Mouse (Mus musculus) liver, embryonic 11.5 days (tissue): ENCODE measurements around the gene 1110051M20Rik. TPM values are rescaled to one million over a fixed set of nuclear protein-coding genes. Genes with fewer than 3 reads are reported as not detected.
"Not testable (repeated sequence)": the region's sequence is repeated elsewhere in the genome, so short reads cannot be mapped to it uniquely, and the experiment has no call there.

Source experiments
- ATAC-seq: fragments of 200-750 bp; cut with Nextera tagmentation; replicated peaks from 2 replicates; pipeline ENCODE4 v1.8.0; 2017; ENCODE audit warnings: moderate number of reproducible peaks, mild to moderate bottlenecking, moderate TSS enrichment, moderate library complexity; ENCODE audit not compliant: low FRiP score
- DNase-seq: peaks from one replicate; pipeline ENCODE4 v3.0.0-alpha.2; 2017; ENCODE audit warnings: low spot score
- H3K27ac ChIP-seq: fragments of 300-500 bp; sonication (generic); 2 replicates; pipeline ENCODE4 v1.5.1; 2014; ENCODE audit warnings: mild to moderate bottlenecking, low read depth, low read length, control low read depth
- H3K27me3 ChIP-seq: fragments of 300-500 bp; sonication (generic); replicated peaks from 2 replicates; pipeline ENCODE4 v1.6.1; 2014; ENCODE audit warnings: low read length, mixed read lengths; ENCODE audit not compliant: control insufficient read depth, insufficient read depth
- H3K36me3 ChIP-seq: fragments of 300-500 bp; sonication (generic); 2 replicates; pipeline ENCODE4 v1.6.1; 2014; ENCODE audit warnings: mild to moderate bottlenecking, low read length, moderate library complexity, mixed read lengths; ENCODE audit not compliant: control insufficient read depth, insufficient read depth
- H3K4me1 ChIP-seq: fragments of 300-500 bp; sonication (generic); replicated peaks from 2 replicates; pipeline ENCODE4 v1.6.1; 2014; ENCODE audit warnings: low read length, mixed read lengths; ENCODE audit not compliant: control insufficient read depth, insufficient read depth
- H3K4me2 ChIP-seq: fragments of 300-500 bp; sonication (generic); 2 replicates; pipeline ENCODE4 v1.6.1; 2014; ENCODE audit warnings: mild to moderate bottlenecking, control low read depth, moderate library complexity
- H3K4me3 ChIP-seq: fragments of 300-500 bp; sonication (generic); 2 replicates; pipeline ENCODE4 v1.5.1; 2014; ENCODE audit warnings: low read depth, low read length, control low read depth
- H3K9ac ChIP-seq: fragments of 300-500 bp; sonication (generic); 2 replicates; pipeline ENCODE4 v1.6.1; 2014; ENCODE audit warnings: low read depth, low read length, control low read depth
- H3K9me3 ChIP-seq: fragments of 300-500 bp; sonication (generic); 2 replicates; pipeline ENCODE4 v1.6.1; 2016; ENCODE audit warnings: low read length, inconsistent platforms, mixed read lengths; ENCODE audit not compliant: control insufficient read depth
- WGBS: fragments of 180-500 bp; shearing (Covaris S2); extraction: QIAGEN DNeasy Blood & Tissue Kit; methylation state at CpG from one replicate; pipeline ENCODE4 v1.1.7; 2014; 5-methylcytosine and 5-hydroxymethylcytosine counted together
- polyA plus RNA-seq: library from polyadenylated mRNA; unstranded; fragments of >200 nt; fragmentation: Nextera tagmentation; extraction: Ambion mirVana; gene quantifications from 2 replicates; pipeline ENCODE4 v1.2.1, GENCODE M21; 2014

1110051M20Rik gene
- 23.7 and 24.8 TPM in 2 replicates for polyA plus RNA-seq

DNA sequence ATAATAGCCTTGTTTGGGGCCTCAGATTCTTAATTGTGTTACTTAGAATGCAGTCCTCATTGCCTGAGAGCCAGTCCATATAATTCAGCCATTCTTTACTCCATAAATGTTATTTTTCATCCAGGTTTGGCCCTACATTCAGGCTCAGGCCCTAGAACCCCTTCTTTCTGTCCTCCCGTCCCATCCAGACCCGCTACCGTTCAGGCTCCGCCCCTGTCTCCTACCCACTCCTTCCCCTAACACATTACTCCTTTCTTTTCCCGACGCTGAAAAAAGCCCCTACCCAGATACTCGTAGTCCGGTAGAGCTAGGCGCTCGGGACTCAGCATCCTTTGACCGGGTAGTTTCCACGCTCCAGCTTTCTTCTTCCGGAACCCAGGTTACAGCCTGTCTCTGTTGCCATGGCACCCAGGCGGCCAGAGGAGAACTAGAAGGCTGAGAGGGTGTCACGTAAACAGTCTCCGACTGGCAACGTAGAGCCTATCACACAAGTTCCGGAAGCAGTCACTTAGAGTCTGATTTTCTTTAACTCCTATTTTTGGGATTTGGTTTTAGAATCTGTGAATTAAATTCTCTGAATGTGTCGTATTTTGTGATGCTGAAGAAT, at the start of gene 1110051M20Rik:
Gene 1110051M20Rik, minus strand, starts transcription at position 419 of the 607 bp plus-strand sequence.
- Histone ChIP-seq H3K9ac (peak within 1 kb of the TSS; percentile 44; the same call in 1 of the 2 replicates), H3K36me3 (no peaks in the 10 kb centered on the region), H3K27ac (no peak within 1 kb of the TSS), H3K4me1 (no peaks in the 10 kb centered on the region), H3K27me3 (no peaks in the 10 kb centered on the region), H3K4me2 (peak within 1 kb of the TSS; percentile 85), H3K9me3 (no peaks in the 10 kb centered on the region), H3K4me3 (peak within 1 kb of the TSS; percentile 66)
- WGBS, result 2% methylated on average over 19 of the region's 19 CpGs
- DNase-seq, result peak; percentile 78
- ATAC-seq, result peak; percentile 86

DNA sequence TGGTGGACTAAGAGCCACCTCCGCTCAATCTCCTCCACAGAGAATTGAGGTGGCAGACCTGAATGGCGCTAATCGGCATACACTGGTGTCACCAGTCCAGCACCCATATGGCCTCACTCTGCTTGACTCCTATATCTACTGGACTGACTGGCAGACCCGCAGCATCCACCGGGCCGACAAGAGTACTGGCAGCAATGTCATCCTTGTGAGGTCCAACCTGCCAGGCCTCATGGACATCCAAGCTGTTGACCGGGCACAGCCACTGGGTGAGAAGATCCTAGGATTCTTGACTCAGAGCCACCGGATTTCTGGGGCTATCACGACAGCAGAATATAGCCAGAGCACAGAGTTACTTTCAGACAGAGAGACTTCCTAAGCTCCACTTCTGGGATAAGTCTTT, 49.5 kb upstream of the 1110051M20Rik start:
- ATAC-seq, result no peak
- Histone ChIP-seq H3K4me3 (no peak overlapping the region), H3K9ac (no peak overlapping the region), H3K27me3 (no peaks in the 10 kb centered on the region), H3K36me3 (peaks cover 17% of the 10 kb centered on the region), H3K27ac (no peak overlapping the region), H3K4me1 (no peaks in the 10 kb centered on the region), H3K4me2 (no peak overlapping the region), H3K9me3 (no peaks in the 10 kb centered on the region)
- WGBS, result 90% methylated on average over 9 of the region's 9 CpGs
- DNase-seq, result no peak

DNA sequence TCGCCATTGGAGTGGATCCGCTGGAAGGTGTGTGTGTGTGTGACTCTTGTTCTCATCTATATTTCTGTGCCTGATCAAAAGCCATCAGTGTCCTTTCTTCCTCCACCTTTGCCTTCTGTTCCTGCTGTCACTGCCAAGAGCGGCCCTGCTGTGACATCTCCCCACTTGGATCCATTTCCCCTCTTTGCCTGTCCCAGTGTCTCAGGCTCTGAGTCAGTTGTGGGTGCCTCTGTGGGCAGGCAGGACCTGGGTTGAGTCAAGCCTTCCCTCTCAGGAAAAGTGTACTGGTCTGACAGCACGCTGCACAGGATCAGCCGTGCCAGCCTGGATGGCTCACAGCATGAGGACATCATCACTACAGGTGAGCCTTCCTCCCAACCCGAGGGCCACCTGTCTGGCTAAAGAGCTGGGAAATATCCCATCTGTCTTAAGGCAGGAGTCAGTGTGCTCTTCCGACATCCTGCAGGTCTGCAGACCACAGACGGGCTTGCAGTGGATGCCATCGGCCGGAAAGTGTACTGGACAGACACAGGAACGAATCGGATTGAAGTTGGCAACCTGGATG, 47.6 kb upstream of the 1110051M20Rik start:
- H3K9ac ChIP-seq, result no peak overlapping the region
- no peaks in the 10 kb centered on the region for H3K4me1 ChIP-seq
- no peak overlapping the region for H3K4me3 ChIP-seq
- DNase-seq (no peak), ATAC-seq (no peak)
- 92% methylated on average over 12 of the region's 12 CpGs for WGBS
- no peak overlapping the region for H3K27ac ChIP-seq
- H3K27me3 ChIP-seq, result no peaks in the 10 kb centered on the region
- H3K4me2 ChIP-seq, result no peak overlapping the region
- H3K36me3 ChIP-seq, result peaks cover 14% of the 10 kb centered on the region
- no peaks in the 10 kb centered on the region for H3K9me3 ChIP-seq

DNA sequence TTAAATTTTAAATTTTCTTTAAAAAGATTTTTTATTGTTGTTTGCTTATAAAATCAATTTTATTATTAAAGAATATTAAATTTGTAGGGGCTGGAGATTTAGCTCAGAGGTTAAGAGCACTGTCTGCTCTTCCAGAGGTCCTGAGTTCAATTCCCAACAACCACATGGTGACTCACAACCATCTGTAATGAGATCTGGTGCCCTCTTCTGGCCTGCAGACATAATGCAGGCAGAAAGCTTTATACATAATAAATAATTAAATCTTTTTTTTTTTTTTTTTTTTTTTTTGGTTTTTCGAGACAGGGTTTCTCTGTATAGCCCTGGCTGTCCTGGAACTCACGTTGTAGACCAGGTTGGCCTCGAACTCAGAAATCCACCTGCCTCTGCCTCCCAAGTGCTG, 42.8 kb upstream of the 1110051M20Rik start:
- H3K36me3 ChIP-seq, H3K27ac ChIP-seq, H3K9ac ChIP-seq, H3K9me3 ChIP-seq, H3K4me3 ChIP-seq, H3K27me3 ChIP-seq, DNase-seq, H3K4me2 ChIP-seq, ATAC-seq, H3K4me1 ChIP-seq: not testable (repeated sequence)
- 31% methylated on average over 2 of the region's 3 CpGs for WGBS

DNA sequence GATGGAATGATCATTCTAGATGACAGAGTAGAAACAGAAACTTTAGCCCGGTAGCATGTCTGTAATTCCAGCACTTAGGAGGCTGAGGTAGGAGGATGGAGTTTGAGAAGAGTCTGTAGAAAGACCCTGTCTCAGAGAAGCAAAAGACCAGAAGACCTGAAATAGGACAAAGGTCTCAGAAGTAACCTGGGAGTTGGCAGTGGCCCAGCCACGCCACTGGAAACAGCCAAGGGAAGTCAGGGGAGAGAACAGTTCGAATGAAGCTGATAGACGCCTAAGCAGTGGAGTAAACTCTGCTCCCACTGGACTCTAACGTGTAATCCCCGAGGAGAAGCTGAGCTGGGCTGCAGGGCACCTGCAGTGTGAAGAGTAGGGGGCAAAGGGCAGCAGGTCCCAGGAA, 40.8 kb upstream of the 1110051M20Rik start:
- peaks cover 3% of the 10 kb centered on the region; the same call in 1 of the 2 replicates for H3K36me3 ChIP-seq
- no peaks in the 10 kb centered on the region for H3K9me3 ChIP-seq
- no peak overlapping the region for H3K27ac ChIP-seq
- H3K27me3 ChIP-seq, result no peaks in the 10 kb centered on the region
- no peaks in the 10 kb centered on the region for H3K4me1 ChIP-seq
- H3K9ac ChIP-seq, result no peak overlapping the region
- H3K4me2 ChIP-seq, result no peak overlapping the region
- no peak for ATAC-seq
- WGBS, result 76% methylated on average over 6 of the region's 6 CpGs
- no peak overlapping the region for H3K4me3 ChIP-seq
- DNase-seq, result no peak

DNA sequence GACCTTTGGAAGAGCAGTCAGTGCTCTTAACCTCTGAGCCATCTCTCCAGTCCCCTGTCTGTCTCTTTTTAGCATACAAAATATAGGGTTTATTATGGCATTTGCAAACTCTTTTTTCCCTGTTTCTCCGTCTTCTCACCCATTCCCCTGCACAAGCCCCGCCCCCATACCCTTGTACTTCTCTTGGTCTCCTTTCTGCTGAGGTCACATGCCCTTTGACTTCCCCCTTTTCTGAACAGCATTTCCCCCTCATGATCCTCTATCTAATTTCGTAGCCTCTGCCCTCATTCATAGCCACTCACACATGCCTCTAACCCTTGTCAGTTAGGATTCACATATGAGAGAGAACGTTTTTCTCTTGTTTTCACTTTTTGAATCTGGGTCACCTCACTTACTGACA, 40.2 kb upstream of the 1110051M20Rik start:
- DNase-seq (no peak), ATAC-seq (no peak)
- H3K27ac ChIP-seq, result no peak overlapping the region
- no peaks in the 10 kb centered on the region for H3K4me1 ChIP-seq
- H3K36me3 ChIP-seq, result peaks cover 3% of the 10 kb centered on the region; the same call in 1 of the 2 replicates
- no peaks in the 10 kb centered on the region for H3K27me3 ChIP-seq
- no peaks in the 10 kb centered on the region for H3K9me3 ChIP-seq
- 63% methylated on average over 4 of the region's 4 CpGs for WGBS
- H3K9ac ChIP-seq, result no peak overlapping the region
- H3K4me3 ChIP-seq, result no peak overlapping the region
- no peak overlapping the region for H3K4me2 ChIP-seq

DNA sequence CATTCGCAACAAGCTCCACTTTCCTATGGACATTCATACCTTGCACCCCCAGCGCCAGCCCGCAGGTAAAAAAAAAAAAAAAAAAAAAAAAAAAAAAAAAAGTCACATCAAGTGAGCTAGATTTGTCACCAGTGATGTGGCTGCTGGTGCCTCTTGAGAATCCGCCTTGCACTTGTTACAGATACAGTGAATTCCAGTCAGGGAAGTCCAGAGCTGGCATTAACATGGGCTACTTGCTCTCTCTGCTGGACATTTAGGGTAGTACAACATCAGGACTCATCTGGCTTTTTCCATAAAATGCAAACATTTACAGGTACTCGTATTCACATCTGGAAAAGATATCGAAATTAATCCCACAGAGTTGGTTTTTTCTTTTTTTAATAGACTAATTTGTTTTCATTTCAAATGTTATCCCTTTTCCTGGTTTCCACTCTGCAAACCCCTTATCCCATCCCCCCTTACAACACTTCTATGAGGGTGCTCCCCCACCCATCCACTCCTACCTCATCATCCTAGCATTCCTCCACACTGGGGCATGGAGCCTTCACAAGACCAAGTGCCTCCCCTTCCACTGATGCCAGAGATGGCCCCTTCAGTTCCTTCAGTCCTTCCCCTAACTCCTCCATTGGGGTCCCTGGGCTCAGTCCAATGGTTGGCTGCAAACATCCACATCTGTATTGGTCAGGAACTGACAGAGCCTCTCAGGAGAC, 36.5 kb upstream of the 1110051M20Rik start:
- Histone ChIP-seq H3K27ac (no peak overlapping the region), H3K4me1 (no peaks in the 10 kb centered on the region; the same call in none of the 2 replicates), H3K36me3 (peaks cover 8% of the 10 kb centered on the region; the same call in 1 of the 2 replicates), H3K4me3 (no peak overlapping the region), H3K9me3 (no peaks in the 10 kb centered on the region), H3K4me2 (no peak overlapping the region), H3K27me3 (no peaks in the 10 kb centered on the region), H3K9ac (no peak overlapping the region)
- DNase-seq (no peak), ATAC-seq (no peak)
- WGBS, result 64% methylated on average over 6 of the region's 6 CpGs

DNA sequence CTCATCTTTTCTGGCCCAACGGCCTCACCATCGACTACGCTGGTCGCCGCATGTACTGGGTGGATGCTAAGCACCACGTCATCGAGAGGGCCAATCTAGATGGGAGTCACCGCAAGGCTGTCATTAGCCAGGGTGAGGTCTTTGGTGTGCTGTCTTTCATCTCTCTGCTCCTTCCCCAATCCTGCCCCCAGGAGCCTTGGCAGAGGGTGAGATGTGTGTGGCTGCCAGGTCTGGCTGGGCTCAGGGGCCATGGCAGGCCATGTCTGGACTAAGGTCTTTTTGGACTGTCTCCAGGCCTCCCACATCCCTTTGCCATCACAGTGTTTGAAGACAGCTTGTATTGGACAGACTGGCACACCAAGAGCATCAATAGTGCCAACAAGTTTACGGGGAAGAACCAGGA, 35.9 kb upstream of the 1110051M20Rik start:
- no peak overlapping the region for H3K27ac ChIP-seq
- H3K27me3 ChIP-seq, result no peaks in the 10 kb centered on the region
- H3K9me3 ChIP-seq, result no peaks in the 10 kb centered on the region
- peaks cover 5% of the 10 kb centered on the region; the same call in 1 of the 2 replicates for H3K36me3 ChIP-seq
- H3K4me3 ChIP-seq, result no peak overlapping the region
- no peak for ATAC-seq
- no peak overlapping the region for H3K4me2 ChIP-seq
- H3K9ac ChIP-seq, result no peak overlapping the region
- no peak for DNase-seq
- H3K4me1 ChIP-seq, result no peaks in the 10 kb centered on the region; the same call in none of the 2 replicates
- 90% methylated on average over 9 of the region's 9 CpGs for WGBS
